Mouse (Mus musculus): ENCODE results near the gene Gsto2. TPM values are rescaled to one million over a fixed set of nuclear protein-coding genes. Genes with fewer than 3 reads are reported as not detected.

Gene Gsto2
- polyA plus RNA-seq, 1 experiment = 0.32 TPM

GRCm38 (mm10) chr19:47909387-47910116 lies 44.2 kb downstream of the Gsto2 start:
- Histone ChIP-seq H3K27me3 (ENCODE audit: control insufficient read depth, insufficient read depth, low read length) (no peaks in the 10 kb centered on the region), H3K4me3 (ENCODE audit: extremely low read depth, insufficient read depth, insufficient read length) (no peak overlapping the region; the same call in 1 of the 2 replicates), H3K27ac (ENCODE audit: insufficient read depth, low read length) (peak overlapping the region; percentile 71), H3K4me1 (ENCODE audit: control insufficient read depth, insufficient read depth, insufficient read length) (peaks cover 36% of the 10 kb centered on the region), H3K36me3 (ENCODE audit: control insufficient read depth, insufficient read depth, low read length) (no peaks in the 10 kb centered on the region)
- WGBS = 23% methylated on average over 10 of the region's 10 CpGs
- TF ChIP-seq CTCF (IDR thresholded peaks at IDR 0.05; ENCODE audit: extremely low read depth, insufficient read depth, insufficient read length, insufficient replicate concordance) = no peak
- DNase-seq (ENCODE audit: low read depth in 1 of 2, low spot score in 2 of 2) = peak in 1 of 2 experiments; percentile 36

DNA sequence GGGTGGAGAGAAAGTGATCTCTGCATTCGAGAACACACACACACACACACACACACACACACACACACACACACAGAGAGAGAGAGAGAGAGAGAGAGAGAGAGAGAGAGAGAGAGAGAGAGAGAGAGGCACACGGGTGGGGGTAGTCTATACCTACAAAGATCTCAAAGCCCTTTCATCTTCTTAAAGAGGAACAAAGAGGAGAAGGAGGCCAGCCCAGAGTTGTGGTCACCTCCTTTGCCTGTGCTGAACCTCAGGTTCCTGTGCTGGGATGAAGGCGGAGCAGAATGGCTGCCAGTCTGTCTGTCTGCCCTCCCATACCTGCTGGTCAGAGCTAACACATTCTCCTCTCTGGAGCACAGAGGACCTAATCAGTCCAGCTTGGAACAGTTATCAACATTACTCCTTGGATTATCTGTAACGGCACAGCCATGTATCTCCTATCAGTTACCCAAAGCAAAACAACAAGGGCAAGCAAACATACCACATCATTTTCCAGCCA lies 44.8 kb downstream of the Gsto2 start:
- H3K4me3 ChIP-seq (ENCODE audit: extremely low read depth, insufficient read depth, insufficient read length) = no peak overlapping the region; the same call in 1 of the 2 replicates
- H3K27ac ChIP-seq (ENCODE audit: insufficient read depth, low read length) = peak overlapping the region; percentile 71
- peak in 1 of 2 experiments; percentile 38 for DNase-seq (ENCODE audit: low read depth in 1 of 2, low spot score in 2 of 2)
- H3K36me3 ChIP-seq (ENCODE audit: control insufficient read depth, insufficient read depth, low read length) = no peaks in the 10 kb centered on the region
- H3K4me1 ChIP-seq (ENCODE audit: control insufficient read depth, insufficient read depth, insufficient read length) = peaks cover 35% of the 10 kb centered on the region
- H3K27me3 ChIP-seq (ENCODE audit: control insufficient read depth, insufficient read depth, low read length) = no peaks in the 10 kb centered on the region
- WGBS = 14% methylated on average over 4 of the region's 4 CpGs
- TF ChIP-seq POLR2A (IDR thresholded peaks at IDR 0.05; ENCODE audit: low read depth, low read length) (no peak), CTCF (IDR thresholded peaks at IDR 0.05; ENCODE audit: extremely low read depth, insufficient read depth, insufficient read length, insufficient replicate concordance) (no peak)

- DNase-seq (ENCODE audit: low read depth in 1 of 2, low spot score in 2 of 2) = no peak
- 67% methylated on average over 4 of the region's 4 CpGs for WGBS
- H3K4me1 ChIP-seq (ENCODE audit: control insufficient read depth, insufficient read depth, insufficient read length) = peaks cover 30% of the 10 kb centered on the region
- TF ChIP-seq POLR2A (IDR thresholded peaks at IDR 0.05; ENCODE audit: low read depth, low read length) (no peak), CTCF (IDR thresholded peaks at IDR 0.05; ENCODE audit: extremely low read depth, insufficient read depth, insufficient read length, insufficient replicate concordance) (no peak)
- H3K27ac ChIP-seq (ENCODE audit: insufficient read depth, low read length) = peak overlapping the region; percentile 28; the same call in 1 of the 2 replicates
- H3K4me3 ChIP-seq (ENCODE audit: extremely low read depth, insufficient read depth, insufficient read length) = no peak overlapping the region
- H3K36me3 ChIP-seq (ENCODE audit: control insufficient read depth, insufficient read depth, low read length) = no peaks in the 10 kb centered on the region
- H3K27me3 ChIP-seq (ENCODE audit: control insufficient read depth, insufficient read depth, low read length) = no peaks in the 10 kb centered on the region
Observed at GRCm38 (mm10) chr19:47910751-47911150, 45.4 kb downstream of the Gsto2 start.

- TF ChIP-seq CTCF (IDR thresholded peaks at IDR 0.05; ENCODE audit: extremely low read depth, insufficient read depth, insufficient read length, insufficient replicate concordance) = no peak
- TF ChIP-seq POLR2A (IDR thresholded peaks at IDR 0.05; ENCODE audit: low read depth, low read length) = no peak
- Histone ChIP-seq H3K27ac (ENCODE audit: insufficient read depth, low read length) (no peak overlapping the region), H3K4me3 (ENCODE audit: extremely low read depth, insufficient read depth, insufficient read length) (no peak overlapping the region), H3K36me3 (ENCODE audit: control insufficient read depth, insufficient read depth, low read length) (no peaks in the 10 kb centered on the region), H3K27me3 (ENCODE audit: control insufficient read depth, insufficient read depth, low read length) (no peaks in the 10 kb centered on the region), H3K4me1 (ENCODE audit: control insufficient read depth, insufficient read depth, insufficient read length) (peaks cover 40% of the 10 kb centered on the region; the same call in 1 of the 2 replicates)
- no peak for DNase-seq (ENCODE audit: low read depth in 1 of 2, low spot score in 2 of 2)
- 92% methylated on average over 7 of the region's 7 CpGs for WGBS
Observed at GRCm38 (mm10) chr19:47913344-47913743, 48.0 kb downstream of the Gsto2 start.

GRCm38 (mm10) chr19:47914191-47914590 lies 48.9 kb downstream of the Gsto2 start:
- Histone ChIP-seq H3K4me1 (ENCODE audit: control insufficient read depth, insufficient read depth, insufficient read length) (peaks cover 38% of the 10 kb centered on the region; the same call in 1 of the 2 replicates), H3K36me3 (ENCODE audit: control insufficient read depth, insufficient read depth, low read length) (no peaks in the 10 kb centered on the region), H3K27me3 (ENCODE audit: control insufficient read depth, insufficient read depth, low read length) (no peaks in the 10 kb centered on the region), H3K4me3 (ENCODE audit: extremely low read depth, insufficient read depth, insufficient read length) (no peak overlapping the region), H3K27ac (ENCODE audit: insufficient read depth, low read length) (no peak overlapping the region)
- DNase-seq (ENCODE audit: low read depth in 1 of 2, low spot score in 2 of 2) = no peak
- no peak for TF ChIP-seq CTCF (IDR thresholded peaks at IDR 0.05; ENCODE audit: extremely low read depth, insufficient read depth, insufficient read length, insufficient replicate concordance)
- TF ChIP-seq POLR2A (IDR thresholded peaks at IDR 0.05; ENCODE audit: low read depth, low read length) = no peak
- WGBS = 90% methylated on average over 4 of the region's 4 CpGs

DNA sequence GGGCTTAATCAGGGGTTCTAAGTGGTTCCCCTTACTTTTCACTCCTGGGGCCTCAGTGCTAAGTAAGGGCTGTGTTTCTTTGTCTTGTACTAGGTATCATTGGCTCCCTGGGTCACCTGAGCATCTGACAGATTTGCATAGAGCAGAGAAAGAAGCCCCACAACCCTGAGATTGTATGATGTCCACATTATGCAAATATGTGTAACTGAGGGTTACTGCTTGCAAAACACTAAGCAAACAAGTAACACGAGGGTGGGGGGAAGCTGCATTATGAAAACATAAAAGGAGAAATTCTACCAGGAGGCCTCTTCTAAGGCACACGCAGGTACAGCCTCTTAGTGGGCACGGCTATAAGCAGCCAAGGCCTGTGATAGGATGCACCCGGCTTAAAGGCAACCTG lies 49.9 kb downstream of the Gsto2 start:
- Histone ChIP-seq H3K27me3 (ENCODE audit: control insufficient read depth, insufficient read depth, low read length) (no peaks in the 10 kb centered on the region), H3K4me3 (ENCODE audit: extremely low read depth, insufficient read depth, insufficient read length) (no peak overlapping the region), H3K4me1 (ENCODE audit: control insufficient read depth, insufficient read depth, insufficient read length) (peaks cover 31% of the 10 kb centered on the region; the same call in 1 of the 2 replicates), H3K27ac (ENCODE audit: insufficient read depth, low read length) (peak overlapping the region; percentile 43), H3K36me3 (ENCODE audit: control insufficient read depth, insufficient read depth, low read length) (no peaks in the 10 kb centered on the region)
- TF ChIP-seq CTCF (IDR thresholded peaks at IDR 0.05; ENCODE audit: extremely low read depth, insufficient read depth, insufficient read length, insufficient replicate concordance) (no peak), POLR2A (IDR thresholded peaks at IDR 0.05; ENCODE audit: low read depth, low read length) (no peak)
- 69% methylated on average over 4 of the region's 4 CpGs for WGBS
- peak in 1 of 2 experiments; percentile 72 for DNase-seq (ENCODE audit: low read depth in 1 of 2, low spot score in 2 of 2)

DNA sequence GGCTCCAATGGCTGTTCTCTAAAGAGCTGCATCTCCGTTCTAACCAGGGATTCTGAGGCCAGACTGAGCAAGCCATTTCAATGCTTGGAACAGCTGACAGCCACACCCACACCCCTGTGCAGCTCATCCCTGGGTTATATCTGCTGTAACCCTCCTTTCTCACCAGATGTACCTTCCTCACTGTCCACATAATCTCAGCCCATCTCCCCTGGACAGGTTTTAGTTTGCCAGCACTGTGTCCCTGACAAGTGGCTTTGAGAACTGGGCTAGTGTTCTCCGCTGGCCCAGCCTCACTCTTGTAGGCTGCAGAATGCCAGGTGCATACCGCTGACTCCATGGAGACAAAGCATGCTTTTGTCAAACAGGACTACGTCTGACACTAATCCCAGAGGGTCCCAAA lies 52.1 kb downstream of the Gsto2 start:
- Histone ChIP-seq H3K4me3 (ENCODE audit: extremely low read depth, insufficient read depth, insufficient read length) (peak overlapping the region; percentile 12; the same call in 1 of the 2 replicates), H3K27ac (ENCODE audit: insufficient read depth, low read length) (no peak overlapping the region), H3K36me3 (ENCODE audit: control insufficient read depth, insufficient read depth, low read length) (no peaks in the 10 kb centered on the region), H3K4me1 (ENCODE audit: control insufficient read depth, insufficient read depth, insufficient read length) (peaks cover 22% of the 10 kb centered on the region; the same call in 1 of the 2 replicates), H3K27me3 (ENCODE audit: control insufficient read depth, insufficient read depth, low read length) (no peaks in the 10 kb centered on the region)
- peak in 1 of 2 experiments; percentile 3 for DNase-seq (ENCODE audit: low read depth in 1 of 2, low spot score in 2 of 2)
- WGBS = 71% methylated on average over 4 of the region's 4 CpGs
- TF ChIP-seq POLR2A (IDR thresholded peaks at IDR 0.05; ENCODE audit: low read depth, low read length) = no peak
- TF ChIP-seq CTCF (IDR thresholded peaks at IDR 0.05; ENCODE audit: extremely low read depth, insufficient read depth, insufficient read length, insufficient replicate concordance) = no peak
